Comparison of ENCODE assay signal across 8 mouse cellular contexts in genomic region chr4:134767426-134768225, GRCm38 (mm10). TPM values are rescaled to one million over a fixed set of nuclear protein-coding genes. Genes with fewer than 3 reads are reported as not detected.
DNase-seq lines count a peak whose midpoint lies in the region; ATAC-seq and TF ChIP-seq lines count a peak whose summit lies in the region.

Gene Ldlrap1, minus strand, starts transcription at chr4:134768024.

- peak within 1 kb of the TSS; percentile 76 for H3K9ac ChIP-seq in intestine, embryonic 15.5 days
- peak within 1 kb of the TSS; percentile 95 for H3K9ac ChIP-seq in liver, embryonic 12.5 days
- H3K9ac ChIP-seq in stomach, embryonic 15.5 days: peak within 1 kb of the TSS; percentile 87

- H3K27me3 ChIP-seq in intestine, embryonic 15.5 days (replicated peaks): no peaks in the 10 kb centered on the region
- H3K27me3 ChIP-seq in liver, embryonic 12.5 days (replicated peaks): 0 out of 2 replicates have a peak, but pooled peaks cover 3% of the 10 kb centered on the region
- no peaks in the 10 kb centered on the region for H3K27me3 ChIP-seq in stomach, embryonic 15.5 days (replicated peaks)

- intact Hi-C loops in left cerebral cortex, adult 2 months (cut with DNase I): no loop called here

- H3K9me3 ChIP-seq in intestine, embryonic 15.5 days: no peaks in the 10 kb centered on the region
- H3K9me3 ChIP-seq in liver, embryonic 12.5 days (replicated peaks): no peaks in the 10 kb centered on the region
- no peaks in the 10 kb centered on the region for H3K9me3 ChIP-seq in stomach, embryonic 15.5 days

- H3K4me3 ChIP-seq in left cerebral cortex, adult 2 months: peak within 1 kb of the TSS; percentile 78
- H3K4me3 ChIP-seq in cortical plate, adult 2 months (ENCODE audit: insufficient read depth, low read length): peak within 1 kb of the TSS; percentile 50
- H3K4me3 ChIP-seq in intestine, embryonic 15.5 days (replicated peaks): peak within 1 kb of the TSS; percentile 69
- peak within 1 kb of the TSS; percentile 87 for H3K4me3 ChIP-seq in liver, embryonic 12.5 days
- H3K4me3 ChIP-seq in stomach, embryonic 15.5 days (replicated peaks): peak within 1 kb of the TSS; percentile 77

- H3K36me3 ChIP-seq in intestine, embryonic 15.5 days: no peaks in the 10 kb centered on the region
- no peaks in the 10 kb centered on the region for H3K36me3 ChIP-seq in liver, embryonic 12.5 days
- no peaks in the 10 kb centered on the region for H3K36me3 ChIP-seq in stomach, embryonic 15.5 days

- peak; percentile 91 for ATAC-seq in intestine, embryonic 15.5 days
- peak; percentile 71 for ATAC-seq in liver, embryonic 12.5 days
- peak; percentile 69 for ATAC-seq in stomach, embryonic 15.5 days (ENCODE audit: insufficient read depth, low FRiP score, low read depth)

- H3K4me1 ChIP-seq in cortical plate, adult 2 months (ENCODE audit: control insufficient read depth, insufficient read depth, low read length): no peaks in the 10 kb centered on the region
- H3K4me1 ChIP-seq in intestine, embryonic 15.5 days (replicated peaks): peaks cover 28% of the 10 kb centered on the region
- peaks cover 59% of the 10 kb centered on the region for H3K4me1 ChIP-seq in liver, embryonic 12.5 days
- peaks cover 41% of the 10 kb centered on the region for H3K4me1 ChIP-seq in stomach, embryonic 15.5 days

- TF ChIP-seq CTCF in left cerebral cortex, adult 2 months (IDR thresholded peaks at IDR 0.05): no peak
- no peak for TF ChIP-seq CTCF in cortical plate, adult 2 months (IDR thresholded peaks at IDR 0.05; ENCODE audit: extremely low read depth, insufficient read depth, low read length)

- peak within 1 kb of the TSS; percentile 96 for H3K4me2 ChIP-seq in intestine, embryonic 15.5 days (replicated peaks)
- H3K4me2 ChIP-seq in liver, embryonic 12.5 days: peak within 1 kb of the TSS; percentile 94
- peak within 1 kb of the TSS; percentile 95 for H3K4me2 ChIP-seq in stomach, embryonic 15.5 days

- no peak for TF ChIP-seq POLR2A in cortical plate, adult 2 months (IDR thresholded peaks at IDR 0.05; ENCODE audit: extremely low read depth, insufficient read depth, low read length)

- DNase-seq in left cerebral cortex, adult 2 months (ENCODE audit: extremely low spot score in 1 of 2, low spot score in 2 of 2): peak; percentile 69 to 71
- no peak for DNase-seq in left cerebral cortex, adult 9 months (ENCODE audit: low spot score in 2 of 2)
- peak; percentile 74 to 82 for DNase-seq in gastrocnemius, postnatal 4 days (ENCODE audit: low spot score in 2 of 2)
- peak; percentile 88 for DNase-seq in naive thymus-derived CD4-positive, alpha-beta T cell, adult 2 months (ENCODE audit: low read depth)

- peak within 1 kb of the TSS; percentile 79 for H3K27ac ChIP-seq in left cerebral cortex, adult 2 months
- H3K27ac ChIP-seq in cortical plate, adult 2 months (ENCODE audit: insufficient read depth, low read length): peak within 1 kb of the TSS; percentile 58
- H3K27ac ChIP-seq in intestine, embryonic 15.5 days: peak within 1 kb of the TSS; percentile 55
- H3K27ac ChIP-seq in liver, embryonic 12.5 days: peak within 1 kb of the TSS; percentile 90
- peak within 1 kb of the TSS; percentile 65 for H3K27ac ChIP-seq in stomach, embryonic 15.5 days

- under 1% methylated on average over 80 of the region's 80 CpGs for WGBS in intestine, embryonic 15.5 days
- under 1% methylated on average over 78 of the region's 80 CpGs for WGBS in liver, embryonic 12.5 days (ENCODE audit: insufficient replicate concordance)
- under 1% methylated on average over 72 of the region's 80 CpGs for WGBS in stomach, embryonic 15.5 days

RNA-seq across cellular contexts. Expression of gene Ldlrap1, which starts in this region (rescaled TPM):
- total RNA-seq in left cerebral cortex, adult 2 months (2021): 1 to 10 TPM; 3.4 to 3.7 TPM
- 3.0 and 3.3 TPM in 2 replicates for polyA plus RNA-seq in cortical plate, adult 2 months (2012; rRNA removed)
- 10 to 100 TPM; 18.0 to 20.0 TPM for total RNA-seq in gastrocnemius, postnatal 4 days (2021)
- polyA plus RNA-seq in intestine, embryonic 15.5 days (2015; fragmentation: Nextera tagmentation; extraction: Ambion mirVana): 15.9 and 18.6 TPM in 2 replicates
- polyA plus RNA-seq in liver, embryonic 12.5 days (2016; fragmentation: Nextera tagmentation; extraction: Ambion mirVana): 26.4 and 28.2 TPM in 2 replicates
- 19.6 and 20.8 TPM in 2 replicates for polyA plus RNA-seq in stomach, embryonic 15.5 days (2015; fragmentation: Nextera tagmentation; extraction: Ambion mirVana)

Comparison
In these comparisons a context has a peak if more than half of its experiments do, and no peak if none do; other contexts are left out.
1. RNA of gene Ldlrap1 (total RNA-seq): 18.0 to 20.0 TPM in gastrocnemius, postnatal 4 days; 3.4 to 3.7 TPM in left cerebral cortex, adult 2 months; every median in the first group is over 4 times any median in the second.
2. DNase-seq: peak in left cerebral cortex, adult 2 months (2 of 2), gastrocnemius, postnatal 4 days (2 of 2) and naive thymus-derived CD4-positive, alpha-beta T cell, adult 2 months (single experiment); none in left cerebral cortex, adult 9 months (0 of 2).
3. Peak in every context shown above with its lines, with median percentiles within 50 percentile points of each other: H3K27ac ChIP-seq, H3K4me3 ChIP-seq, ATAC-seq, H3K4me2 ChIP-seq and H3K9ac ChIP-seq.